Comparison of ENCODE assay signal across 8 mouse cellular contexts in the genomic region with DNA sequence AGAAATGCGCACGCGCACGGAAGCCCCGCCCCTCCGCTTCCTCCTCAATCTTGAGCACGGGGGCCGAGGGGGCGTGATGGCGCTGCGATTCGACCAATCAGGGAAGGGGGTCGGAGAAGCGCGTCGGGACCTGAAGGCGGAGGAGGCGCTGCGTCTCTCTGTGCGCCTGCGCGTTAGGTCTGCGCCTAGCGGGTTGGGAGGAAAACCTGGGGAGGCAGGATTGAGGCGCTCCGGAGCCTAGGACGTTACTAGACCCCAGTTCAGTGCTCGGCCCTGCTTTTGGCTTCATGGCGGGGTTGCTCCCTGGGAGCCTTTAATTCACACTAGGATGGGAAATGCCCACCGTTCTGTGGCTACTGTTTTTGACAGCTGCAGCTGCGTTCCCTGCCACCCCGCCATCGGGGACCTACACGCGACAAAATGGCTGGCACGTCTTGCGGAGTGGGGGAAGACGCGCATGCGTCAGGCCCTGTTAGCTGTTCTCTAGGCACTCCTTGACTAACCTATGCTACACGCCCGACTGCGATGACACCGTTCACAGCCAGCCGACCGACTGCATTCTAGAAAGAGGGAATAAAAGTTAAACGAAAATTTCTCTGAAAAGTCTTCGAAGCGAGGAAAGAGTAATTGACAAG. TPM values are rescaled to one million over a fixed set of nuclear protein-coding genes. Genes with fewer than 3 reads are reported as not detected.
A peak's percentile ranks its signal among the peaks of the same experiment; 100 is the strongest.
DNase-seq lines count a peak whose midpoint lies in the region; ATAC-seq lines count a peak whose summit lies in the region.

No protein-coding gene starts in this region.

- WGBS in hindbrain, embryonic 14.5 days: under 1% methylated on average over 49 of the region's 49 CpGs

- H3K9ac ChIP-seq in hindbrain, embryonic 14.5 days: peak overlapping the region; percentile 66

- peak; percentile 99 for DNase-seq in R1 (ENCODE audit: low read depth, low spot score)
- DNase-seq in cerebellum, postnatal 25 days: peak; percentile 100
- peak; percentile 97 to 99 for DNase-seq in frontal cortex, postnatal 25 days (ENCODE audit: low spot score in 2 of 2)
- peak; percentile 99 for DNase-seq in hindbrain, embryonic 14.5 days (ENCODE audit: low spot score)
- peak; percentile 99 for DNase-seq in layer of hippocampus, postnatal 36 days
- DNase-seq in lung, postnatal 36 days: peak; percentile 100
- DNase-seq in retina, postnatal 1 day: peak; percentile 100
- peak; percentile 95 to 100 for DNase-seq in urinary bladder, adult 18-20 months (ENCODE audit: low spot score in 2 of 2)

- peak overlapping the region; percentile 65 for H3K4me2 ChIP-seq in hindbrain, embryonic 14.5 days (replicated peaks)

- no peaks in the 10 kb centered on the region for H3K36me3 ChIP-seq in hindbrain, embryonic 14.5 days (replicated peaks; ENCODE audit: control insufficient read depth, insufficient read depth)

- ATAC-seq in hindbrain, embryonic 14.5 days (ENCODE audit: low FRiP score): peak; percentile 96

- H3K9me3 ChIP-seq in hindbrain, embryonic 14.5 days (ENCODE audit: control insufficient read depth, low read length): no peaks in the 10 kb centered on the region

- peaks cover 35% of the 10 kb centered on the region for H3K4me1 ChIP-seq in hindbrain, embryonic 14.5 days (replicated peaks; ENCODE audit: control insufficient read depth, insufficient read depth, low read length)

- H3K27ac ChIP-seq in hindbrain, embryonic 14.5 days: peak overlapping the region; percentile 100

- H3K4me3 ChIP-seq in hindbrain, embryonic 14.5 days (replicated peaks; ENCODE audit: low read length): peak overlapping the region; percentile 90

- H3K27me3 ChIP-seq in hindbrain, embryonic 14.5 days (ENCODE audit: control insufficient read depth, insufficient read depth, low read length): no peaks in the 10 kb centered on the region

RNA-seq across cellular contexts. Expression of gene Rprd2, which starts 0.8 kb away (rescaled TPM):
- polyA plus RNA-seq in hindbrain, embryonic 14.5 days (2014; fragmentation: Nextera tagmentation; extraction: Ambion mirVana): 20.8 and 21.2 TPM in 2 replicates
- total RNA-seq in layer of hippocampus, postnatal 36 days (2021): 10 to 100 TPM; 68.5 to 71.8 TPM

RNA-seq across cellular contexts. Expression of gene Prpf3, which starts 36.2 kb away (rescaled TPM):
- polyA plus RNA-seq in hindbrain, embryonic 14.5 days (2014; fragmentation: Nextera tagmentation; extraction: Ambion mirVana): 33.5 and 35.7 TPM in 2 replicates
- total RNA-seq in layer of hippocampus, postnatal 36 days (2021): 10 to 100 TPM; 29.9 to 38.4 TPM

RNA-seq across cellular contexts. Expression of gene Mrps21, which starts 51.9 kb away (rescaled TPM):
- polyA plus RNA-seq in hindbrain, embryonic 14.5 days (2014; fragmentation: Nextera tagmentation; extraction: Ambion mirVana): 254 and 293 TPM in 2 replicates
- 100 to 1,000 TPM; 159 to 165 TPM for total RNA-seq in layer of hippocampus, postnatal 36 days (2021)

RNA-seq across cellular contexts. Expression of gene Tars2, which starts 59.5 kb away (rescaled TPM):
- polyA plus RNA-seq in hindbrain, embryonic 14.5 days (2014; fragmentation: Nextera tagmentation; extraction: Ambion mirVana): 43.2 and 49.0 TPM in 2 replicates
- total RNA-seq in layer of hippocampus, postnatal 36 days (2021): 10 to 100 TPM; 39.4 to 51.2 TPM

Comparison
In these comparisons a context has a peak if more than half of its experiments do, and no peak if none do; other contexts are left out.
1. Peak in every context shown above with its lines: DNase-seq, ATAC-seq, H3K4me3 ChIP-seq and H3K27ac ChIP-seq.